Mouse (Mus musculus) spleen, postnatal 4 days (tissue): ENCODE data around the gene Trim8.

ENCODE experiments used
- DNase-seq, 2 experiments: peaks; one replicate each; pipeline ENCODE4 v3.0.0; 2022; ENCODE audit warnings: low spot score in 2 of 2

The Trim8 gene

DNA sequence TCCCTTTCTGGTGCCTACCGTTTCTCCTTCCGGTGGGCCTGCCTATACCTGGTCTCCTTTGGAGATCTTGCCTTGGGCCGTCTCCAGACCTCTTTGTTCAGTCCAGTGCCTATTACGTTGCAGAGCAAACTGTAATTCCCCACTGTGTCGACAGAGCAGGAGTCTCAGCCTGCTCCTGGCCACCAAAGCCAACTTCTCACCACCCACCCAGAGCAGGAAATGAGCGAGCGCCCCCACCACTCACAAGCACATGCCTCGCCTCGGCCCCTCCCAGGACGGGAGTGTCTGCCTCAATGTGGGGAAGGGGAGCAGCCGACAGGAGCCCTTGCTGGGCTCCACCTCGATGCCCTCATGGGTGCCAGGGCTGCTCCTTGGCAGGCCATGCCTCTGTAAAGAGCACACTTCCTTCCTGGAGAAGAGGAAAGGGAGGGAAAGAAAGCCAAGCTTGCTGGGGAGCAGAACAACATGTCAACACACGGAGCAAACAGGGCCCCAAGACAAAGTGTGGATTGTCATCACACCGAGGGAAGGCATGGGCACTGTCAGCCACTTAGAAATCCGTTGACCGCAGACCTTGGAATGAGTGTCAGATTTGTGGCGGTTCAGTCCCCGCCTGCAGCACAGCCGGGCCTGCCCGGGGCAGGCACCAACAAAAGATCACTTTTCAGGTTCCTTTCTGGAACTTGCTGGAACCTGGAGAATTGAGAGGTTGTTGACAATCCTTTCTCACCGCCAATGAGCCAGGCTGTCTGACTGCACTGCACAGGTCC lies 22.0 kb upstream of the Trim8 start:
- no peak for DNase-seq

DNA sequence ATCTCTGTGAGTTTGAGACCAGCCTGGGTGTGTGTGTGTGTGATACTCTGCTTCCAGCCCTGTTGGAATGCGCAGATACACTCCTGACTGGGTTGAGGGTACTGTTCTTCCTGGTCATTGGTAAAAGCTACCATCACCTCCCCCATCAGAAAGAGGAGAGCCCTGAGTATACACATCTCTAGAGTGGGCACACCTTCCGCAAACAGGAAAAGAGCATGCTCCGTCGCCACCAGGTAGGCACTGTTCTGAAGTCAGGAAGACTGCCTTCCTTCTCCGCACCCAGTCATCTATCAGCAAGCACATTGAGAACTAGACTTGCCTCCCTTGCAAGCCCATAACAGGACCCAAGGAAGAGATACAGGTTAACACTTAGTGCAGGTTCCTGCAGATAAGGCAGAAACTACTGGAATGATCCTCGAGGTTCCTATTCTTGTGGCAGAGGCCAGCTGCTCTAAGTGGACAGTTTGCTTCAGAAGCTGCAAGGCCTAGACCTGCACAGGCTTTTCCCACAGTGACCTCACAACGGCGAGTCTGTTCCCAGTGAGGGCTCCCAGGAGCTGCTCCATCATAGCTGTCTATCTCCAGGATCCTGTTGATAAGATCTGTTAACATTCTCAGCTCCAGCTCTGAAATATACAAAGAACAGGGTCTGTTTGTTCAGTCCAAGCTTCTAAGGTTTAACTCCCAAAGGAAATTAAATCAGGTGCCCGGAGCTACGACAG lies 20.7 kb upstream of the Trim8 start:
- DNase-seq = no peak

DNA sequence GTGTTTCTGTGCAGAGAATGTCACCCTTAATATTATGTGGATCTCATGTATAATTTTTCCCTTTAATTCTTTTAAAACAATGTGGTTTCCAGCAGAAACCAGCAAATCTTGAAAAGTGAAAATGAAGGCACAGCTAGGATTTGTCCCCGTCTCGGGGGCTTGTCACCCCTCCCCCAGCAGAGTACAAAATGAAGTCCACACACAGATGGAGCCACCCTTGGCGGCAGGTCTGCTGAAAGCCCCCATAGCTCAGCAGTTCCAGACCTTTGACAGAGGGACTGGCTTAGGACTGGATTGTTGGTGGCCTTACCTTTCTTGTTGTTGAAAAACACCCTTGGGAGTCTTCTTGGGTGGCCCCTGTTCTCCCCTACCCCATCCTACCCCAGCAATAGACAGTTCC lies 20.1 kb upstream of the Trim8 start:
- no peak for DNase-seq

DNA sequence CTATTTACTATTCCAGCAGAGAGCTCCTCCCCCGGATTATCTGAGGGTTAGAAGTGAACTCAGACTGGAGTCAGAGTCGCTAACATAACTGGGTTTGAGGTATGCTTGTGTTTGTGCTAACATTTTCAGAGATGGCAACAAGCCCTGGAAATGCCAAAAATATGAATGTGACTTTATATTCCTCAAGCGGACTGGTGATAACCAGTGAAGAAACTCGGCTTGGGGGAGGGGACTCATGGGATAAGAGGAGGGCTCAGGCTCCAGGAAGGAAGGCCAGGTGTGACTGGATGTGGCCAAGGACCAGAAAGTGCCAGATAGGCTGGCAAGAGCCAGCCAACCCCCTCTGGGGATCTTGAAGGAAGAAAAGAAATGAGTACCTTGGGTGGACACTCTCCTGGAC lies 19.7 kb upstream of the Trim8 start:
- DNase-seq = no peak

DNA sequence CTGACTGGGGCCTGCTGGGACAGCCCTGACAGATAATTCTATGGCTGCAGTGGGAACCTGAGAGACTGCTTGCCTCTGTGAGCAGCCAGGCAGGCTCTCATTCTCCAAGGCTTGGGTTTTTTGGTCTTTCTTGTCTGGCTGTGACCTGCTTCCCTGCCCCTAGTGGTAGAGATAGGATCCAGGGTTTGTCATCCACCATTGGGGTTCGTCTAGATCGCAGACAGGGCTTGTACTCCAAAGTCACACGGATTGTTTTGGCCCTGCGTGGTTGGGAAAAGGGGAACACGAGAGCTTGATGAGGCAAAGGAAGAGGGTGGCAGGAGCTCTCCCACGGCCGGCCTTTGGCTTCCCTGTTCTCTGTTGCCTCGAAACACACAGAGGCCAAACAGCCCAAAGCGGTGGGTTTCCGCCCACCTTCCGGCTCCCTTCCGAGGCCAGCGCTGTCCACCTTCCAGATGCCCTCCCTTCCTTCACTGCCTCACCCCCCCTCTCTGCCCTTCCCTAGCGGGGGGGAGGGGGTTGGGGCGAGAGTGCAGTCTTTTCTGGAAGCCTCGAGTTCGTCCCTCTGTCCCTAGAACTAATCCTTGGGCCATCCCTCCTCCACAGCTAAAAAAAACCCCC lies 18.5 kb upstream of the Trim8 start:
- DNase-seq = no peak

DNA sequence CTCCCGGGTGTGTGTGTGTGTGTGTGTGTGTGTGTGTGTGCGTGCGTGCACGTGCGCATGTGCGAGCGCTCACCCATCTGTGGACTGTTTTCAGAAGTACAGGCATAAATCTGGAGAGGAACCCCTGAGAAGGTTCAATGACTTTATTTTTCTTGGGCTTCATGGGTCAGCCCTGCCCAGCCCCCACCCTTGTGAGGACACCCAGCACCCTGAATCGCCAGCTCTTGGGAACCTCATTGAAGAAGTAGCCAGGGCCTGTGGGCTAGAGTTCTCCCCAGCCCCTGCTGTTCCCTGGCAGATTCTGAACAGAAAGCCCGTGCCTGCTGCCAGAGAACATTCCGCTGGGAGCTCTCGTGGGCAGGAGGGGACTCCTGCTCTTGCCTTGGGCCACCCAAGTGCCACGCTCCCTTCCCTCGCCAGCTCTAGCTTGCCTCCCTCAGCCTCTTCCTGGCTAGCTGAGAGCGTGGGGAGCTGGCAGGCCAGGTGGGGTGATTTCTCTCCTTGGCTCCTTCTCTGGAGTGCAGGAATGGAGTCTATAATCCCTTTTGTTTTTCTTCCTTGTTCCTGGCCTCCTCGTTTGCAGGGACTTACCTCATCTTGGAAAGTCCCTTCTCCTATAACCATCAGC lies 17.7 kb upstream of the Trim8 start:
- DNase-seq = no peak

DNA sequence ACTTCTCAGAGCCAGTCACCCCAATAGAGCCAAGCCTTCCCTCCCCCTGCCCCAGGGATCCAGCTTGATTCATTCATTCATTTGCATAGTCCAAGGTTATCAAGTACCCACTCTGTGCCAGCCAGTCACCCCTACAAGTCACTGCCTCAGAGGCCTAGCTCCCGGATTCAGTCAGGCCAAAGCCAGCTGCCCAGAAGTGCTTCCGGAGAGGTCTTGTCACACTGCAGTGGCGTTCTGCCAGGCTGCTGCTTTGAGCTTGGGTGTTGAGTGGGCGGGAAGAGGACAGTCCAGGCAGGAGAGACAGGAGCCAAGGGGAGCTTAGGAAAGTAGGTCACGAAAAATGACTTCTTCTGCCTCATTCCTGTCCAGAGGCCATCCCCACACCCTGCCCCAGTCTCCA lies 17.0 kb upstream of the Trim8 start:
- DNase-seq = no peak

DNA sequence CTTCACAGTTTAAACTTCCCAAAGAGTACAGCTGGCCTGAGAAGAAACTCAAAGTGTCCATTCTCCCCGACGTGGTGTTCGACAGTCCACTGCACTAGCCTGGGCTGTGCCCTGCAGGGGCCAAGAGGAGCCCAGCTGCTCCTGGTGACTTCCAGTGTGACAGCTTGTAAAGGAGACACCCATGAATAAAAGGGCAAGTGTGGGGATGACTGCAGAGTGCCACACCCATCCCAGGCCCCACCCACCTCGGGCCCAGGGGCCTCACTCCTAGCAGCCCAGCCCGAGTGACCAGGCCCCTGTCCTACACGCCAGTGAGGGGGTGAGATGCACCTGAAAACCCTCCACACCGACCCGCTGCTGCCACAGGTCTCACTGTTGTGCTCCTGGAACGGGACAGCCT lies 15.7 kb upstream of the Trim8 start:
- no peak for DNase-seq

DNA sequence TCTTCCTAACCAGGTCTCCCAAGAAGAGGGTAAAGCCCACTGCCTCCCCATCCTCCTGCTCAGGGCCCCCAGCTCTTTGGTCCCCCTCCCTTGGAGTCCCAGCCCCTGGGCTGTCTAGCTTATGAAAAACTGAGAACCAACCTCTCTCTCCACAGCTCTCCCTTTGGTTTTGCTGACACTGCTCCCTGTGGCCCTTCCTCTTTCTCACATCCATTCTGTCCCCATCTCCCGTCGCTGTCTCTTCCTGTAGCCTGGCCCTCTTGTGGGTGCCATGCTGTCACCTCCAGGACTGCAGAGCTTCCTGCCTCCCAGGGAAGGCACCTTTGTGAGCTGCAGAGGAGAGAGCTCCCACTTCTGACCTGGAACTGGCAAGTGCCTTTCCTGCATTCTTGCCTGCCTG lies 14.8 kb upstream of the Trim8 start:
- DNase-seq = no peak

DNA sequence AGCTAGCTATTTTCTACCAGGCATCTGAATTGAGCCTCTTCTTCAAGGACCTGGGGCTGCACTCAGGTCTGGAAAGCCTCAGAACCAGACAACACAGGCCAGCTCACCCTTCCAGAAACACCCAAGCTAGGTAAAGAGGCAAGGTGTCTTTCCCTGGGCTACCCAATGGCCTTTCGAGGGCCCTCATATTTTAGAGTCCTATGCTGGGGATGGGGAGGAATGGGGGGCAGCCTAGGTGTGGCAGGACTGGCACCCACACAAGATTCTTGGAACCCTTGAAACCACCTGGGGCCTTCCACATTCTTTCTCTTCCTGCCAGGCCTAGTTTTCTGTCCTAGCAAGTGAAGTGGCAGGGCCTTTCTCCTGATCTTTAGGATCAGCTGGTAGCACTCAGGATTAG lies 12.1 kb upstream of the Trim8 start:
- no peak for DNase-seq

DNA sequence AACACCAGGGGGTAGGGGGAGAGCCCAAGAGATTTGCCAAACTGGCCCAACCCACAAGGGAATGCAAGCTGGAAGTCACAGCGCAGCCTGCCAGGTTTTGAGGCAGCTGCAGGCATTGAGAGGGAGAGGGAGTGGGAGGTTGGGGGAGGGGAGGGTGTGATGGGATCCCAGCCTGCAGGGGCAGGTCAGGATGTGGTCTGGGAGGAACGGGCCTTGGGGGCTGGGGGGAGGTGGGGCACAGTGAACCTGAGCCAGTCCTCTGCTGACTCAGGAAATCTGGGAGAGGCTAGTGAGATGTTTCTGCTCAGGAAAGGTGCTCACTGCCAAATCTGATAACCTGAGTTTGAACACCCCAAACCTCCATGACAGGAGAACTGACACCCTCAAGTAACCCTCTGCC lies 10.9 kb upstream of the Trim8 start:
- no peak for DNase-seq

DNA sequence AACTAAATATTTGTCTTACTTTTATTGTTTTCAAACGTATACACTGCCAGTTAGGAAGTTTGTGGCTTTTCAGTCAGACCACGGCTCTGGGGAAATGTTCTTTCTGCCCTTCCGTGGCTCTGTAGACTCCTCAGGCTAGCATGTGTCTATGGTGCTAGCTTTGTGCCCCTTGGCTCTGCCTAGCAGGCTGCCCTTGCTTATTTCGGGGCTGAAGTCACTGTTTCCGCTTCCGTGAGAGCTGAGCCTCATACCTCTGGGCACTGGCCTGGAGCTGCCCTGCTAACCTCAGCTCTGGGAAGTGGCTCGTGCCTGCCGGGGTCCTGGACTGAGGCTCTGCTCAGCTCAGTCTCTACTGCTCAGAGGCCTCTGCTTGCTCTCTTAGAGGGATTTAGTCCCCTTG lies 6.4 kb upstream of the Trim8 start:
- no peak for DNase-seq

DNA sequence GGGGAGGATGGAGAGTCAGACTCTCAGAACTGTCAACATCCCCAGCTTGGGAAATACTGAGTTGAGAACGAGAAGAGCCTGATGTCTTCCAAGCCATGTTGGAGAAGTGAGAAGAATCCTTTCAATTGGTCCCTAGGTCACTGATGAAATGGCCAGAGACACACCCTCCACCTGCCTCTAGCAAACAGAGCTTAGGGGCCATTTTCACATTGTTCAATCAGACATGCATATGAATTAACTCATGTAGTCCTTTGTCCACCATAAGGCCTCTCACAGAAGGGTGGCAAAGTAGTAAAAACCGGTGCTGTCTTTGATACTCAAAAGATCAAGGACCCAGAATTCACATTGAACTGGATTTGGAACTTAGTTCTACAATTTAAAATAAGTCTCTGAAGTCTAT lies 4.3 kb upstream of the Trim8 start:
- no peak for DNase-seq

DNA sequence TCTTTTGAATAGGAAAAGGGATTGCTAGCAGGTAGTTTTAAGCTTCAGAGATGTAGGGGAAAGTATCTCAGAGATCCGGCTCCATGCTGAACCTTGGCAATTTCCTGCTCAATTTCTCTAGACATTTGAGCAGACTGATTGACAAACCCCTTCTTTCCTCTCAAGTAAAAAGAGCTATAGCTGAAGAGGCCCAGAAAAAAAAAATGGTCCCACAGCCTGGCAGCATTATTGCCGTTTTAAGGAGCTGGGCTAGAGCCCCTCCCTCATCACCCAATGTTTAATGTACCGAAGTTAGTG lies 2.0 kb upstream of the Trim8 start:
- no peak for DNase-seq

DNA sequence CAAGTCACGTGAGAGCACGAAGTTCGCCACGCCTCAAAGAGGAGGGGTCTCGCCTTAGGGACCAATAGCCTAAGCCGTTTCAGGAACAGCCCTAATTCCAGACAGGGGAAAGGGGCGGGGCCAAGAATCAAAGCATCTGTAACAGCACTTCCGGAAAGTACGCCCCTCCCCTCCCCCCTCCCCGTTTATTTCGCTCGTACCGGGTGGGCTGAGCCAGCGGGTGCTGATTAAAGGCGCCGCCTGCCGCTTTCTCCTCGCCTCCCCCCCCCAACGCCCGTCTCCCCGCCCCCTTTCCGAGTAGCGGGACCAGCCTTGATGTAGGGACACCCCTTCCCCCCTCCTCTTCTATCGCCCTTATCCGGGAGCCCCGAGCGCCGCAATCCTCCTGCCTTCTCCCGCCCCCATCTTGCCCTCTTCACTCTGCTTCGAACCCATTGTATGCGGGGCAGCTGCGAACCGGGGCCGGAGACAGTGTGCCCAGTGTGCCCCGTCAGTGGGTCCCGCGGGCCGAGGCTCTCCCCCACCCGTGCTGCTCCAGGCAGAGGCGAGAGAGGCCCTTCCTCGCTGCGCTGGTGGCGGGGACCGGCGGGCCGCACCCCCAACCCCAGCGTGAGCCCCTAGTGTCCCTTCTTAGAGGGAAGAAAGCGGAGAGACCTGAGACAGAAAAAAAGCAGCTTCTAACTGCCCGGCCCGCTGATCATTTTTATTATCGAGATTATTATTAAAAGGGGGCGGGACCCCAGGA lies 1.5 kb upstream of the Trim8 start:
- DNase-seq = peak; percentile 94

DNA sequence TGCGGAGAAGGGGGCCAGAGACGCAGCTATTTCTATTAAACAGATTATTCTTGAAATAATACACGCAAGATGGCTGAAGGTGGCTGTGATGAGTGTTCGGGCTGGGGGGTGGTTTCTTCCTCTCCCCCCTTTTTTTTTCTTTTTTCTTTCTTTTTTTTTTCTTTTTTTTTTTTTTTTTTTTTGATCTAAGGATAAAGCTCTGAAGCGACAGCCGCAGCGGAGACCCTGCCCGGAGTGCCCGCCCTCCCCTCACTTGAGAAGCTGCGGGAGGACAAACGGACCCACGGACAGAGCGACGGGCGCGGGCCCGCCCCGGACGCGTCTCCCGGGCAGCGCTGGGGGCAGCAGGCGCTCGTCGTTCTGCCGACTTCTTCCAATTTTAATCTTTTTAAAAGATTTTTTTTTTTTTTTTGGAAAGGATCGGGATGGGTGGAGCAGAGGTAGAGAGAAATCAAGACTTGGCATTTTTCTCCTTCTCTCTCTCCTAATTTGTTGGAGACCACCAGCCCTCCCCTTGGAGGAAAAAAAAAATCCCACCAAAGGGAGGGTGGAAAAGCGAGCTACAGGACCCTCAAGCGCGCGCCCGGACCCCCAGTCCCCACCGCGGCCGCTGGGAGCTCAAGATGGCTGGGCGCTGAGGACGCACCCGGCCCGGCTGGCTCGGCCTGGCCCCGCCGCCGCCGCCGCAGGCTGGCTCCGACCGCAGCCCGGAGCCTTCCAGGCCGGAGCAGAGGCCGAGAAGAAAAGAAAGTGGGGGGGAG lies 741 bp upstream of the Trim8 start:
- DNase-seq = peak; percentile 52 to 82

DNA sequence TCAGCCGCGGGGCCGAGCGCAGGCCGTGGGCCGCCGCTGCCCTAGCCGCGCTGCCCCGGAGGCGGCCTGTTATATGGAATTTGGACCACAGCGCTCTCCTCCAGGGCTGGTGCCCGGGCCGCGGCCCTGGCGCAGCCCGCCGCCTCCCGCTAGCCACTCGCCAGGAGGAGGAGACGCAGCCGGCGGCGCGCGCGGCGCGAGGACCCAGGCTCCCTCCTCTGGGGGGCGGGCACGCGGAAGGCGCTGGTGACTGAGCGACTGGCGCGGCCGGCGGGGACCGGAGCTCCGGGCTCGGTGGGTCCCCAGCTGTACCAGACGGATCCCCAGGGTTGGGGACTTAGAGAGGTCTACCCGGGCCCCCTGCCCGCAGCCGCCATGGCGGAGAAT lies 560 bp downstream of the Trim8 start:
- peak; percentile 83 to 91 for DNase-seq

DNA sequence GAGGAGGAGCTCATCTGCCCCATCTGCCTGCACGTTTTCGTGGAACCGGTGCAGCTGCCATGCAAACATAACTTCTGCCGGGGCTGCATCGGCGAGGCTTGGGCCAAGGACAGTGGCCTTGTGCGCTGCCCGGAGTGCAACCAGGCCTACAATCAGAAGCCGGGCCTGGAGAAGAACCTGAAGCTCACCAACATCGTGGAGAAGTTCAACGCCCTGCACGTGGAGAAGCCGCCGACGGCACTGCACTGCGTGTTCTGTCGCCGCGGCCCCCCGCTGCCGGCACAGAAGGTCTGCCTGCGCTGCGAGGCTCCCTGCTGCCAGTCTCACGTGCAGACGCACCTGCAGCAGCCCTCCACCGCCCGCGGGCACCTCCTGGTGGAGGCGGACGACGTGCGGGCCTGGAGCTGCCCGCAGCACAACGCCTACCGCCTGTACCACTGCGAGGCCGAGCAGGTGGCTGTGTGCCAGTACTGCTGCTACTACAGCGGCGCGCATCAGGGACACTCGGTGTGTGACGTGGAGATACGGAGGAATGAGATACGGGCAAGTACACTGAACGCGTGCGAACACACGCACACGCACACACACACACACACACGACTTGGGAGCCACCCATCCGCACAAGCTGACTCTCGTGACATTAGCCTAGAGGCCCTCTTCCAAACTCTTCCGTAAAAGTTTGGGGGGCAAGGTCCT lies 1.1 kb downstream of the Trim8 start:
- DNase-seq = peak; percentile 89 to 94

DNA sequence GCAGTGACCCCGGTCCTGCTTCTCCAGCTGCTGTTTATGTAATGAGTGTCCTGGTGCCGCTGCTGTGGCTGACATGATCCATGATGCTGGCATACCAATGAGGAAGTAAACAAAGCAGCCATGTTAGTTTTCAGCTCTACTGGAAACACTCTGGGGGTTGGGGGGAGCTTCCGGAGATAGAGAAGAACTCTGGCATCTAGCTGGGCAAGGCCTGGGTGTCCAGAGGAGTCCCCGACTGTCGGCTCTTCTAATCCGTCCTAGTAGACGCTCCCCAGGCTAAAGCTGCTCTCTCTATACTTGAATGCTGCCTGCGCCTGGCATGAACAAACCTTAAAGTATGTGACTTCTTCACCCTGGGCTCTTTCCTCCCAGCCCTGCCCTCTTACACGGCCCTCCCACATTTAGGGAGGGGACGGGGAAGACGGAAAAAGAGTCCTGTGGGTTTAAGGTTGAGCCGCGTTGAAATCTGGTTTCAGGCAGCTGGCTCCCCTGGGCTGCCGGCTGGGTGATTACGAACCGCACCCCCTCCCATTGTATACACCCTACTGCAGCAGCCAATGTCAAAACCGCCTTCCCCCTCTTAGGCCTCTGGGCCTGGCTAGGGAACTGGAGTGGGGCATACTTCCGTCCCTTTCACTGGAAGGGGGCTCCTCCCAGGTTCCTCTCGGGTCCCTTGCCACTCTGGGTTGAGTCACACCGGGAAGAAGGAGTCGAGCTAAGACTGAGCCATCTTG lies 2.0 kb downstream of the Trim8 start:
- peak; percentile 83 to 87 for DNase-seq

DNA sequence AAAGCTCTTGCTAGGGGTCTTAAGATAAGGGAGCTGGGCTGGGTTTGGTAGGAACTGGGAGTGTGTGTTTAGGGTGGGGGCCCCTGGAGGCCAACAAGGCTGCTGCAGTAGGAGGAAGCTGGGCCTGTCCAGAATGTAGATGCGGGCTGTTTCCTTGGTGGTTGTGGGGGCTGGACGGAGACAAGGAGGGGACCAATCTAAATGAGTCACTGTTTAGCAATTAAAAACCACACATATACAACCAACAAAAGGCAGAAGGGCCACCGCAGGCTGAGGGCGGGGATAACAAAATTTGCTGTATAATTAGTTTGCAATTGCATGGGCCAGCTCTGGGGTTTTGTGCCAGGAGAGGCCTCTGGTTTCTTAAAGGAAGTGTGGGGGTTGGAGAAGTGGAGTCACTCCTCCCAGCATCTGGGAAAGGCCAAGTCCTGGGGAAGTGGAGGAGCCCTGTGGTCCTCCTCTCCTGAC lies 2.6 kb downstream of the Trim8 start:
- peak in 1 of 2 experiments; percentile 67 for DNase-seq
